Mouse (Mus musculus): ENCODE measurements around the gene Sept11. TPM values are rescaled to one million over a fixed set of nuclear protein-coding genes. Genes with fewer than 3 reads are reported as not detected.

Gene Sept11
- polyA plus RNA-seq, 1 experiment from 2014 or later = 82.0 TPM

GRCm38 (mm10) chr5:93145504-93145903, 52.3 kb downstream of the Sept11 start:
- H3K27ac ChIP-seq (replicated peaks) = no peak overlapping the region
- no peak for ATAC-seq (ENCODE audit: extremely low read depth, insufficient number of reproducible peaks, low FRiP score, low TSS enrichment)

GRCm38 (mm10) chr5:93149969-93150777, 56.9 kb downstream of the Sept11 start:
- Histone ChIP-seq H3K27ac (replicated peaks) (peak overlapping the region; percentile 53), H3K4me1 (peaks cover 77% of the 10 kb centered on the region), H3K9me3 (no peaks in the 10 kb centered on the region), H3K4me3 (no peak overlapping the region), H3K27me3 (replicated peaks) (no peaks in the 10 kb centered on the region), H3K4me2 (peak overlapping the region; percentile 29), H3K9ac (0 out of 2 replicates have a peak overlapping the region, but pooled peaks have one; percentile 9), H3K36me3 (peaks cover 16% of the 10 kb centered on the region)
- 40% methylated on average over 12 of the region's 12 CpGs for WGBS
- ATAC-seq (ENCODE audit: extremely low read depth, insufficient number of reproducible peaks, low FRiP score, low TSS enrichment) = no peak

More at GRCm38 (mm10) chr5:93145504-93145903, 52.3 kb downstream of the Sept11 start:
- H3K4me2 ChIP-seq = no peak overlapping the region
- H3K9ac ChIP-seq = no peak overlapping the region
- H3K4me1 ChIP-seq = peaks cover 71% of the 10 kb centered on the region
- H3K36me3 ChIP-seq = peaks cover 30% of the 10 kb centered on the region
- no peaks in the 10 kb centered on the region for H3K27me3 ChIP-seq (replicated peaks)
- H3K4me3 ChIP-seq = no peak overlapping the region
- WGBS = 72% methylated on average over 6 of the region's 6 CpGs
- no peaks in the 10 kb centered on the region for H3K9me3 ChIP-seq

- Histone ChIP-seq H3K36me3 (peaks cover 34% of the 10 kb centered on the region), H3K4me1 (peaks cover 58% of the 10 kb centered on the region), H3K4me2 (no peak overlapping the region), H3K9ac (no peak overlapping the region), H3K27ac (replicated peaks) (peak overlapping the region; percentile 46; the same call in 1 of the 2 replicates), H3K4me3 (no peak overlapping the region), H3K9me3 (no peaks in the 10 kb centered on the region), H3K27me3 (replicated peaks) (no peaks in the 10 kb centered on the region)
- ATAC-seq (ENCODE audit: extremely low read depth, insufficient number of reproducible peaks, low FRiP score, low TSS enrichment) = no peak
- WGBS = 62% methylated on average over 6 of the region's 6 CpGs
These were observed 58.7 kb downstream of the Sept11 start for GRCm38 (mm10) chr5:93151985-93152384.

GRCm38 (mm10) chr5:93152451-93152850, 59.2 kb downstream of the Sept11 start:
- ATAC-seq (ENCODE audit: extremely low read depth, insufficient number of reproducible peaks, low FRiP score, low TSS enrichment) = no peak
- Histone ChIP-seq H3K27me3 (replicated peaks) (no peaks in the 10 kb centered on the region), H3K9ac (no peak overlapping the region), H3K4me3 (no peak overlapping the region), H3K4me1 (peaks cover 54% of the 10 kb centered on the region), H3K27ac (replicated peaks) (no peak overlapping the region), H3K36me3 (peaks cover 39% of the 10 kb centered on the region), H3K4me2 (no peak overlapping the region), H3K9me3 (no peaks in the 10 kb centered on the region)
- 73% methylated on average over 4 of the region's 4 CpGs for WGBS

- H3K4me2 ChIP-seq = no peak overlapping the region
- no peaks in the 10 kb centered on the region for H3K9me3 ChIP-seq
- peaks cover 53% of the 10 kb centered on the region for H3K36me3 ChIP-seq
- no peak overlapping the region for H3K27ac ChIP-seq (replicated peaks)
- WGBS = 87% methylated on average over 11 of the region's 11 CpGs
- peaks cover 45% of the 10 kb centered on the region for H3K4me1 ChIP-seq
- no peaks in the 10 kb centered on the region for H3K27me3 ChIP-seq (replicated peaks)
- ATAC-seq (ENCODE audit: extremely low read depth, insufficient number of reproducible peaks, low FRiP score, low TSS enrichment) = no peak
- H3K4me3 ChIP-seq = no peak overlapping the region
- H3K9ac ChIP-seq = no peak overlapping the region
These were observed 61.2 kb downstream of the Sept11 start for GRCm38 (mm10) chr5:93154401-93154800.

- Histone ChIP-seq H3K27me3 (replicated peaks) (no peaks in the 10 kb centered on the region), H3K36me3 (peaks cover 88% of the 10 kb centered on the region), H3K4me1 (no peaks in the 10 kb centered on the region), H3K4me2 (no peak overlapping the region), H3K9ac (no peak overlapping the region), H3K9me3 (no peaks in the 10 kb centered on the region), H3K4me3 (no peak overlapping the region), H3K27ac (replicated peaks) (no peak overlapping the region)
- ATAC-seq (ENCODE audit: extremely low read depth, insufficient number of reproducible peaks, low FRiP score, low TSS enrichment) = no peak
- WGBS = 79% methylated on average over 3 of the region's 3 CpGs
These were observed 70.3 kb downstream of the Sept11 start for GRCm38 (mm10) chr5:93163541-93163940.

GRCm38 (mm10) chr5:93167919-93168516, 74.8 kb downstream of the Sept11 start:
- Histone ChIP-seq H3K27me3 (replicated peaks) (no peaks in the 10 kb centered on the region), H3K4me2 (no peak overlapping the region), H3K9me3 (no peaks in the 10 kb centered on the region), H3K4me1 (peaks cover 14% of the 10 kb centered on the region), H3K27ac (replicated peaks) (no peak overlapping the region), H3K9ac (no peak overlapping the region), H3K4me3 (no peak overlapping the region), H3K36me3 (peaks cover 88% of the 10 kb centered on the region)
- no peak for ATAC-seq (ENCODE audit: extremely low read depth, insufficient number of reproducible peaks, low FRiP score, low TSS enrichment)
- WGBS = 90% methylated on average over 11 of the region's 11 CpGs

GRCm38 (mm10) chr5:93168654-93169053, 75.4 kb downstream of the Sept11 start:
- peaks cover 90% of the 10 kb centered on the region for H3K36me3 ChIP-seq
- no peak for ATAC-seq (ENCODE audit: extremely low read depth, insufficient number of reproducible peaks, low FRiP score, low TSS enrichment)
- 90% methylated on average over 6 of the region's 6 CpGs for WGBS

GRCm38 (mm10) chr5:93171420-93171819, 78.2 kb downstream of the Sept11 start:
- Histone ChIP-seq H3K9ac (no peak overlapping the region), H3K36me3 (peaks cover 89% of the 10 kb centered on the region), H3K4me3 (no peak overlapping the region), H3K4me2 (no peak overlapping the region), H3K27me3 (replicated peaks) (no peaks in the 10 kb centered on the region), H3K27ac (replicated peaks) (no peak overlapping the region), H3K9me3 (no peaks in the 10 kb centered on the region), H3K4me1 (peaks cover 14% of the 10 kb centered on the region)
- WGBS = 96% methylated on average over 15 of the region's 15 CpGs
- ATAC-seq (ENCODE audit: extremely low read depth, insufficient number of reproducible peaks, low FRiP score, low TSS enrichment) = no peak

More at GRCm38 (mm10) chr5:93168654-93169053, 75.4 kb downstream of the Sept11 start:
- no peaks in the 10 kb centered on the region for H3K27me3 ChIP-seq (replicated peaks)
- H3K9ac ChIP-seq = no peak overlapping the region
- no peak overlapping the region for H3K4me2 ChIP-seq
- peaks cover 14% of the 10 kb centered on the region for H3K4me1 ChIP-seq
- no peak overlapping the region for H3K4me3 ChIP-seq
- H3K9me3 ChIP-seq = no peaks in the 10 kb centered on the region
- no peak overlapping the region for H3K27ac ChIP-seq (replicated peaks)

- peak; percentile 14; the same call in 1 of the 2 replicates for ATAC-seq (ENCODE audit: extremely low read depth, insufficient number of reproducible peaks, low FRiP score, low TSS enrichment)
These were observed 79.3 kb downstream of the Sept11 start for GRCm38 (mm10) chr5:93172536-93172935.

GRCm38 (mm10) chr5:93174675-93175074, 81.4 kb downstream of the Sept11 start:
- Histone ChIP-seq H3K4me1 (peaks cover 14% of the 10 kb centered on the region), H3K9me3 (no peaks in the 10 kb centered on the region), H3K9ac (no peak overlapping the region), H3K27ac (replicated peaks) (no peak overlapping the region), H3K4me2 (no peak overlapping the region), H3K36me3 (peaks cover 94% of the 10 kb centered on the region), H3K27me3 (replicated peaks) (no peaks in the 10 kb centered on the region), H3K4me3 (no peak overlapping the region)
- WGBS = 82% methylated on average over 6 of the region's 6 CpGs
- ATAC-seq (ENCODE audit: extremely low read depth, insufficient number of reproducible peaks, low FRiP score, low TSS enrichment) = no peak

More at GRCm38 (mm10) chr5:93172536-93172935, 79.3 kb downstream of the Sept11 start:
- Histone ChIP-seq H3K4me2 (peak overlapping the region; percentile 11; the same call in 1 of the 2 replicates), H3K27me3 (replicated peaks) (no peaks in the 10 kb centered on the region), H3K4me1 (peaks cover 14% of the 10 kb centered on the region), H3K9me3 (no peaks in the 10 kb centered on the region), H3K36me3 (peaks cover 89% of the 10 kb centered on the region), H3K27ac (replicated peaks) (0 out of 2 replicates have a peak overlapping the region, but pooled peaks have one; percentile 20), H3K4me3 (no peak overlapping the region), H3K9ac (no peak overlapping the region)
- 42% methylated on average over 6 of the region's 6 CpGs for whole genome bisulfite sequencing
